Mouse (Mus musculus) naive thymus-derived CD4-positive, alpha-beta T cell, adult 2 months (primary cell): ENCODE measurements at regions not wholly inside any gene's neighbourhood (a gene's known extent, or its start where the extent isn't known, plus 50 kb on each side); places are given as distances from the start of the nearest gene placed in this dataset.

Experiments used
- DNase-seq: peaks from one replicate; pipeline ENCODE4 v3.0.0-alpha.2; 2011; ENCODE audit warnings: low read depth

DNA sequence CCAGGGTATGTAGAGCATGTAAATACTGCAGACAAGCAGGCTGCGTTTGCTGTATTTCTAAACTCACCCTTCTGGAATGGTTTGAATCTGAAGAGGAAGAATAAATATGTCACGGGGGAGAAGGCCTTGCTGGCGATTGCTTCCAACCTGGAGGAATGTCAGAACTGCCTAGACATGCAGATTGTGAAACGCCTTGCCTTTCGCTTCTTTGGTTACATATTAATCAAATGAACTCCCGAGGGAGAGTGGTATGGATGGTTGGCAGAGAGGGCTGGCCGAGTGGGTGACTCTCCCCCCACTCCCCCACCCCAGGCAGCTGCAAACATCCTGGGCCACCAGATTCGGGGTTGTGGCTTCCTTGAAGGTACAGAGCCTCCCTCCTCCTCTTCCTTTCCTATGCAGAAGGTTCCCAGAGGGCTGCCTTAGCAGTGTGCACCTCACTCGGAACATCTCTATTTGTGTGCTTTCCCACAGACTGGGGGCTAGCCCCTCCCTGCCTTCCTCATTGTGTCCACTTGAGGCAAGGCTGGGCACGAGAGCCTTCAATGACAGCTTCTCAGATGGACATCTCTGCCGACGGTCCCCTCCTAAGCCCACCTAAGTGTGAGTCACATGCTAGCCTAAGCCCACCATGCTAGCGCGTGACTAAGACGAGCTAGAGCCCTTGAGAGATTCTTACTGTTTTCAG lies 93.3 kb downstream of the Zfp281 start:
- no peak for DNase-seq

DNA sequence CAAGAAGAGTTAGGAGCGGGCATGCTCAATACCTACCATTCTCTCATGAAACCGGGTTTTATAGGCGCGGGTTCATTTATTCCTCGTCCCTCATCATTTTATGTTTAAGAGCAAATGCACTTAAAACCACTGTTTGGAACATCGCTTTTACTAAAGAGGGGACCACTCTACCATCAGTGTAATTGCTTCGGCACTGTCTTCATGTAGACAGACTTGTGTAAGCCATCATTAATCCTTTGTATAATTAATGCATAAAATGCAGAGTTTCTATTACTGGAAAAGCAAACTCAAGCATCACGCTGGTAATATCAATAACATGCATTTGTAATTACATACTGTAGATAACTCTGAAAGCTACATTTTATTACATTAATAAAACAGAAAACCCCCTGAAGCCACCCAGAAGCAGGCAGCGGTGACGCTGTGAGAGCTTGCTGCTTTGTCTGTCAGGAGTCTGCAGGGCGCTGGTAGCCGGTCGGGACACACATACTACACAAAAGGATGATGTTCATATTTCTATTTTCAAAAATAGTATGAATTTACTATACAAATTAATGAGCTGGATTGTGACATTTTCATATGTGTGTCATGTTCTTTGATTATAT lies 99.2 kb downstream of the Zfp281 start:
- no peak for DNase-seq

DNA sequence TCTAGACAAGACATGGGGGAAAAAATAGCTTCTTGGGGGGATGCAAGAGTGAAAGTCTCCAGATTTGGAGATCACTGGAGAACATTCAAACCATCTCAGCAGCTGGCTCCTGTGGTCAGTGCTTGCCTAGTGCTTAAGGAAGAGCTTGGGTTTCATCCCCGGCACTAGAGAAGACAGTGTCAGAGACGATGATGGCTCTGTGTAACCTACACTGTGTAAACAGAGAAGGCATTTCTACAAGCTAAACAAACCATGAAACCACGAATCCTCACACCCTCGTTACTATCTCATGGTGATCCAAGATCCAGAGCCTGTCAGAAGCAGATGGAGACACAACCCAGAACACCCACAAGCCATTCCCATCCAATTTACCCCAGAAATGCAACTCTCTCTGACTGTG lies 100.5 kb downstream of the Zfp281 start:
- DNase-seq, result no peak

DNA sequence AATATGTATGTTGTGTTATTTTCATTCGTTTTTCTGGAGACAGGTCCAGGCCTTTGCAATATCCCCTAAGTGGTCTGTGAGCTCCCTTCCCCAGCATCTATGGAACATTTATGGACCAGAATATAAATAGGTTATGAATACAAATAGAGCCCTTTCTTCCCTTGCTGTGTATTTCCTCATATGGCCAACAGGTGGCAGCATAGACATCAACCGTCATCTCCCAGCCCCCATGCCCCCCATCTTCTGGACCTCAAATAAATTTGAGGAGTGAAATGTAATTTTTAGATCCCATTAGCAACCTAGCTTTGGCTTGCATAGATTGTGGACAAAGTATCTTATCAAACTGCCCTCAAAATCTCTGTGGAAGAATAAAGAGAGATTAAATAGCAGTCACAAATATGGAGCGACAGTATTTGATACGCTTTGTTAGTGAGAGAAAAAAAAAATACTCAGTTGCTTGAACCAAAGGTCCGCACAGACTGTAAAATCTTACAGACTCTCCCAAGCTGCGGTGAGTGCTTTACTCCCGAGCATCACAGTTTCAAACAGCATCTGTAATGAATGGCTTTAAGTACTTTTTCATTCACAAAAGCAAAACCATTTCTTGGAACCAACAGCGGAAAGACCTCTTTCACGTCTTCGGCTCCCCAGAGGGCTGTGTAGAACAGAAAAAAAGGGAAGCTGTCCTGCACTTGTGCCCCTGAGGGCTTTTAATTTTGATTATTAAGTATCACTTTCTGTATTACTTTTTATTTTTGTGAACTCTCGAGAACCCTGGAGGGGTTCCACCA lies 101.6 kb downstream of the Zfp281 start:
- DNase-seq, result peak; percentile 68

DNA sequence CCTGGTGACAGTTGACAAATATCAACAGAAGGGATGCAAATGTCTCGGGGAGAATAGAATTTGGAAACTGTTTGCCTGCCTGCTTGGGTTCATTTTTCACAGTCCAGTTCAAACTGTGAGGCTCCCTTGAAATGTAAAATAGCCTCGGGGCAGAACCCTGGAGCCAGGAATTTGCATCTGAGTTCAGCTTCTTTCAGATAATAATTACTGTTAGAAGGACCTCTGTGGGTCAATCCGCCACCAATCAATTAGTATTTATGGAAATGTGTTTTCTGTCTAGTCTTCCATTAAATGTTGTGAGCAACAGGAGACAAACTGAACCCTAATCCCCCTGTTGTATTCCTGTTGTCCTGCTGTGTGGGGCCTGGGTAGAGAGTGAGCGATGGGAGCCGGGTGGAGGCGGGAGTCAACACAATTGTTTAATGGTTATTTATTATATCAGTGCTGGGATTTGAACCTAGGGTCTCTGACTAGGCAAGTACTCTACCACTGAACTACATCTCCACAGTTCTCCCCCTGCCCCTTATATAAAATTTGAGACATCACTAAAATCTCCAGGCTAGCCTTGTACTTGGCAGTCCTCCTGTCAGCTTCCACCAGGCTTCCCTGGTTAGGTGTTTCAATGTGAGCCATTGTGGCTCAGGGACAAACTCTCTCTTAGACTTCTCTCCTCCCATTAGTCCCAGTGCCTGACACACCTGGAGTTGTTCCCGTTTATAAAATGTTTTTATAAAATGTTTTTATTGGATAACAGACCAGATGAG lies 103.3 kb downstream of the Zfp281 start:
- no peak for DNase-seq

DNA sequence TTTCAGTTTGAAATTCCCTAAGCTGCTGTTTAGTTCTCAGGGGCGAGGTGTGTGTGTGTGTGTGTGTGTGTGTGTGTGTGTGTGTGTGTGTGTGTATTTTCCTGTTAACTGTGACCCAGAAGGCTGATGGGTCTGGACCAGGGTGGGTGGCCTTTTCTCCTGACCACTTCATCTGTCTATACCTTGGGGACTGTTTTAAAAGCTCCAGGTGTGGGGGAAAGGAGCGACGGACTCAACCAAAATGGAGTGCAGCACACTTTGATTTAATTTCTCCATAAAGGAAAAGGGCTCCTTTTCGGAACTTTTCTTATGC lies 103.9 kb downstream of the Zfp281 start:
- no peak for DNase-seq

DNA sequence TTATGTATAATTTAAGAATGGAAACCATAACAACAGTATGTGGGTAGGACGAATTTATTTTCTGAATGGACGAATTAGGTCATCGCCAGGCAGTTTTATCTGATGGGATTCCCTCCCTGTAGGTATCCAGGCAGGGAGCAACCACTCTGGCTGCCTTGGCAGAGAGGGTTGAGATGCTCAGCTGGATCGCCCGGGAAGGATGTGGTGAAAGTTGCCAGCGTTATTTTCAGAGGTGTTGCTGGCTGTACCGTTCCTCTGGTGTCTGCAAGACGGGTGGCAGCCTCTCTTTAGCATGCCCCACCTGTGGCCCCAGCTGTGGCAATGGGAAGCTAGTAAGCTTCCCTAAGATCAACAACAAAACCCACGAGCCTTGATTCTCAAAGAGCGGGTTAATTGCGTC lies 105.9 kb downstream of the Zfp281 start:
- no peak for DNase-seq

DNA sequence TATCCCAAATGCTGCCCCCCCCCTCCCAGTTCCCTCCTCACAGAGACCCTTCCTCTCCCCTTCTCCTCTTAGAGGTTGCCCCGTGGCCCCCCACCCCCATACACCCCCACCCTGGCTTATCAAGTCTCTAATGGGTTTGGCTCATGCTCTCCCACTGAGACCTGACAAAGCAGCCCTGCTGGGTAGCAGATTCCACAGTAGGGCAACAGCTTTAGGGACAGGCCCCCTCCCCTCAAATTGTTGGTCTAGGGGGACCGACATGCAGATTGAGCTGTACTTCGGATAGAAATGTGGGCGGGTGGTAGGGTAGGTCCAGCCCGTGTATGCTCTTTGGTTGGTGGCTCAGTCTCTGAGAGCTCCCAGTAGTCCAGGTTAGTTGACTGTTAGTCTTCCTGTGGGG lies 113.3 kb downstream of the Zfp281 start:
- DNase-seq, result no peak

DNA sequence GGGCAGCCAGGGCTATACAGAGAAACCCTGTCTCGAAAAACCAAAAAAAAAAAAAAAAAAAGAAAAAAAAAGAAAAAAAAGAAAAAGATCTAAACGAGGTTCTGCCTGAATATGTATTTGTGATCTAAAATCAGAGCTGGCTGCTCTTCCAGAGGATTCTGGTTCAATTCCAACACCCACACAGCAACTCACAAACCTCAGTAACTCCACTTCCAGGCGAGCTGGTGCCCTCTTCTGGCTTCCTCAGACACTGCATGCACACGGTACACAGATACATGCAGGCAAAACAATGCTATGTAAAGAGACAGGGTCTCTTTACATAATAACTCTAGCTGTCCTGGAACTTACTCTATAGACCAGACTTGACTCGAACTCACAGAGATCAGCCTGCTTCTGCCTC lies 114.8 kb downstream of the Zfp281 start:
- DNase-seq, result peak; percentile 74

DNA sequence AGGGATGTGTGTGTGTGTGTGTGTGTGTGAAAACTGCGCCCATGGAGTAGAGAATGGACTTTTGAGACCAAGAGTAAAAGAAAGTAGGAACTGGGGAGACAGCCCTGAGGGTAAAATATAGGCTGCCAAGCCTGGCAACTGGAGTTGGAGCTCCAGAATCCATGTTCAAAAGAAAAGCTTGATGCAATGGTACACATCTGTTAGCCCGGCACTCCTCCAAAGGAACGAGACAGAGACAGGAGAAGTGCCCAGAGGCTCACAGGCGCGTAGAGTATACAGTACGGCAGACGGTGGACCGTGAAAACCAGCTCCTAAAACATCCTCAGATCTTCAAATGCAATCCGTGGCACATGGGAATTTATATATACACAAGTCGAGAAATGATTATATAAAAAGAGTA lies 116.4 kb downstream of the Zfp281 start:
- no peak for DNase-seq

DNA sequence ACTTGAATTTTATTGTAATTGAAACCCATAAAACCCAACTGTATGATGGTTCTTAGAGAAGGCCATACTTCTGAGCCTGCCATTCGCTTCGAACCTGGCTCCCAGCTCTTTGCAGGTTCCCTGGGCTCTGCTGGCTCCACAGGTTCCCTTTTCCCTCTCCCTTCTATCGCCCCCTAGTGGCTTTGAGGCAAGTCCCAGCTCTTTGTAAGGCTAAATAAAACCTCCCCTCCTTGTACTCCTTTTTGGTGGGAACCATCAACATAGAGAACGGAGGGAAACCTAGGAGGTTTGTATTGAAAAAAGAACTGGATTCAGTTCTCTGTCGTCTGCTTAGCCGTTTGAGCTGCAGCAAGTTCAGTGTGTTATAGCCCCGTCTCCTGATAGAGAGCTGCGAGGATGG lies 124.5 kb downstream of the Zfp281 start:
- peak; percentile 67 for DNase-seq

DNA sequence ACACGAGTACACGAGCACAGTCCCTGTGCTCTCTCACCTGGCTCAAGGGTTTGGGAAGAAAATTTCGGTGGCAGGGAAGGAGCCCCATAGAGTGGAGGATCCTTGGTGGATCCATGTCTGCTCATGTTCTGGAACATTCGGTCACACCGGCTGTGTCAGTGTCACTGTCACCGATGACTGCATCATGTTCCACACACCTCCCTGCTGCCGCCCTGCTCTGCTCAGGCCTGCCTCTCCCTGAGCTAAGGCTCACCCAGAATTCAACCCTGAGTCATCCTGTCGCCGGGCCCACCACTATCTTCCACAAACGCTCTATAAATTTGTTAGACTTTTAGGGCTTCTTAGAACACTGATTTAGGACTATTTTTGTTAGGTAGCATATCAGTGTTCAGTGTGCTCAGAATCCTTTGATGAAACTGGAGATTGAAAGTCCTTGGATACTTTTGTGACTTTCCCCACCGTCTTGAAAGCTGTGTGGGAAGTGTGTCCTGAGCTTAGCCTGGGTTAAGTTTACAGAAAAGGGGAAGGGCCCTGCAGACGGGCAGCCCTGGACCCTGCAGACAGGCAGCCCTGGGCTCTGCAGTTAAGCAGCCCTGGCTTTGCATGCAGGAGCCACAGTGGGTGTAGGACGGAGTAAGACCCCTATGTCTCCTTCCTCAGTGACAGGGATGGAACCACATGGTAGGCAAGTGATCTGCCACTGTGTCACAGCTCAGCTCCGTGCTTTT lies 126.9 kb downstream of the Zfp281 start:
- no peak for DNase-seq

DNA sequence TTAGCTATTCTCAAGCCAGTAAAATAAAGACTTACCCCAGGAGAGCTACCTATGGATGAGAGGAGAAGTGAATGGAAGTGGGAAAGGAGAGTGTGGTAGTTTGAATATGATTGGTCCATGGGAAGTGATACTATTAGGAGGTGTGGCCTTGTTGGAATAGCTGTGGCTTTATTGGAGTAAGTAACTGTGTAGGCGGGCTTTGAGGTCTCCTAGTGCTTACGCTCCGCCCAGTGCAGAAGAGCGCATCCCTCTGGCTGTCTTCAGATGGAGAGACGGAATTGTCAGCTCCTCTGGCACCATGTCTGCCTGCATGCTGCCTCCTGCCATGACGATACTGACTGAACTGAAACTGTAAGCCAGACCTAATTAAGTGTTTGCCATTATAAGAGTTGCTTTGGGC lies 129.6 kb downstream of the Zfp281 start:
- no peak for DNase-seq

DNA sequence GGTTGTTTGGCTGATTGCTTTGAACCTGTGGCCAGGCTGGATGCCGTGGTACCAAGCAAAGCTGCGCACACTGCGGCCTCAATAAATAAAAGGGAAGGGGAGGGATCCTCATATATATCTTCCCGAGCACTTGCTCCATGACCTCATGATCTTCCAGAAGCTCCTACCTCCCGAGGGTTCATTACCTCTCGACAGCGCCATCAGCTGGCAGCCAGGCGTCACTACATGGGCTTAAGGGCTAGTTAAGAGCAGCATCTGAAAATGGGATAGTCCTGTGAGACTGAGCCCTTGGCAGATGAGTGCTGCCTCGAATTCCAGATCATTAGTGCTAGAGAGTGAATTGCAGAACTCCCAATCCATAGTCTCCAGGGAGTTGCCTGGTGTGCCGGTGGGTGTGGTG lies 134.0 kb downstream of the Zfp281 start:
- no peak for DNase-seq

DNA sequence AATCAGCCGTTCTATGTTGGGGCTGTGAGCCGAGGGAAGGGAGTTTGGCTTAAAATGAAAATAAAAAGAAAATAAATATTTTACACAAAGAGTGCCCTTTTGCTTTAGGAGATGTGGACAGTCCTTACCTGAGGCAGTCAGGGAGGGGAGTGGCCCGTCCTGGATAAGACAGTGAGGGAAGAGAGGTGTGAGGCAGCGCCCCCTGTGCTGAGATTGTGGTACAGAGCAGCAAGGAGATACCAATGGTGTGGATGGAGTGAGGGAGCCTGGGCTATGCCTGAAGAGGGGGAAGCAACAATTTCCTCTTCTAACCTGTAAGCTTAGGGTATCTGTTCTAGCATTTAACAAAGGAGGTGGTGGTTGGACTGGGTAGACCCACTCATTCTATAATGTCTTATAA lies 134.5 kb downstream of the Zfp281 start:
- no peak for DNase-seq

DNA sequence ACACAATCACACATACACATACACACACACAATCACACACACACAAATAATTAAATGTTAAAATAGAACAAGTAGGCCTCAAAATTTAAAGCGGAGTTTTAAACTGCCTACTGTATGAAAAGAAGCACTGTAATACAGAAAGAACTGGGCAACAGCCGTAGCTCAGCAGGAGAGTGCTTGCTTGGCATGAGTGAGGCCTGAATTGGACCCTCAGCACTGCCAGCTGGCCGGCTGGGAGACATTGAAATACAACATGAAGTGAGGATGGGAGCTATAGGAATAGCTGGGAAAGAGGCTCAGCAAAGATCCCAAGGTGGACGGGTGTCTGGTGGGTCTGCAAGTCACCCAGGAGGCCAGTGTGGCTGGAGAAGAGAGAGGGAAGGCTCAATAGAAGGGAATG lies 136.8 kb downstream of the Zfp281 start:
- DNase-seq, result no peak

DNA sequence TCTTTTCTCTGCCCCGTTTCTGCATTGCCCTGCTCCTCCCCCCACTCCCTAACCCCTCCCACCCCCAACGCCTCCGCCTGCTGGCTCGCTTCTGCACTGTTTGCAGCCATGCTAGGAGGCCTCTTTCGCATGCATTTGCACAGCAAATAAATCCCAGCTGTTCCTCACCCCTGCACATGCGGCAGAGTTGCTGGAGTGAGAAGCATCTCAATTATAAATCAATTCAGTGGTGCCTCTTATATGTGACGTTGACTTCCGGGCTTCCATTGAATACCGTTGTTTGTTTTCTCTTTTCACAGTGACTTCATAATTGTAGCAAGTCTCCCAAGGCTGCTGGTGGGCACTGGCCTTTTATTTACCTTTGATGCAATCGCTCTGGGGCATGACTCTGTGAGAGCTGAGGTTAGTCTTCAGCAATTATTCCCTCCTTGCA lies 144.3 kb downstream of the Zfp281 start:
- peak; percentile 36 for DNase-seq

DNA sequence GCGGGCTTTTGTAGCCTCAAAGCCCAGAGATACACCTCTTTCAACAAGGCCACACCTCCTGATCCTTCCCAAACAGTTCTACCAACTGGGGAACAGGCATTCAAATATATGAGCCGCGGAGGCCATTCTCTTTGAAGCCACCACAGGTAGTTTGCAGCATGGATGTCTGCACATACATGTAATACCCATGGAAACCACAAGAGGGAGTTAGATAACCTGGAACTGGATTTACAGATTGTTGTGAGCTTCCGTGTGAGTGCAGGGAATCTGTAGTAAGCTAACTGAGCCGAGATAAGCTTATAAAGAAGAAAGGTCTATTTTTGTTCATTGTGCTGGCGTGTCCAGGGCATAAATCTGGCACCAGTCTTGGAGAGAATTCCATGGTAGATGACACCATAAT lies 149.0 kb downstream of the Zfp281 start:
- DNase-seq, result peak; percentile 20

DNA sequence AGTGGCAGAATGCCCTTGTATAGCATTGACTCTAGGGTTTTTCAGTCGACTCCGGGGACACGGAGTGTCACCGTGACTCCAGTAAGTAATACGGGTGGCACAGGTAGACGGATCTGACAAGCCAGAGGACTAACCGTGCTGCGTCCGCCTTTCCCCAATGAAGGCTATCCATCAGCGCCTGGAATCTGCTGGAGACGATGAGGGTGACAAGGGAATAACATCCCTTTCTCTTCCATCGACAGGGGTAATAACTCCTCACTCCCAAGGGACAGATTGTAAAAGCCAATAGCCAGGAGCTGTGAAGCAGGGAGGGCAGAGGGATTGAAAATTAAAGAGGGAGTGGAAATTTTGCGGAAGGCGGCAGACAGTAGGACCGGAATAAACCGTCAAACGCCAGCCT lies 151.5 kb downstream of the Zfp281 start:
- DNase-seq, result no peak

DNA sequence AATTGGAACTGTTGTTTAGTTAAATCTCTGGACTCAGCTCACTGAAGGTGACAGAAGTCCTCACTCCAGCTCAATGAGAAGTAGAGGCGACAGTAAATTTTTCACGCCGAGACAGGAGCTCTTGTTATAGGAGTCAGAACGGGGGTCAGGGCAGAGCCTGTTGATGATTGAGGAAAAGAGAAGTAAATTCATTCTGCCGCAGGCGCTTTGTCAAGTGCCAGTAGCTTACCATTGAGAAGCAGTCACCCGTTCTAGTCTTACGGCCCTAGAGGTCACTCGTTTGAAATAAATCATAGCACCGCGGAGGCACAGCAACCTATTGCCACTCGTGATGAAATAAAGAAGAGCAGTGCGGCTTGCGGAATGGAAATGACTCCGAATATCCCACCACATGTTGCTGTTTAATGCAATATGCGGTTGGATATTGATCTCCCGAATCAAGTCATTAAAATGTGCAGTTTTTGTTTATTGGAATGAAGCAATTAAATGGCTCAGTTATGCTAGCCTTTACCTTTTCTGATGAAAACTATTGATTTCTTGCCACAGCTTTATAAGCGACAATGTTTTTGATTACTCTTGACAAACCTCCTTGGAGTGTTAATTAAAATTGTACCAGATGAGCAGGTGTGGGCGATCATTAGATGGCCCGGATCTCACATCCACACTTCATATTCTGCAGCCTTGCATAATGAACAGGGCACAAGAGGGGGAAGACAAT lies 152.7 kb downstream of the Zfp281 start:
- no peak for DNase-seq

DNA sequence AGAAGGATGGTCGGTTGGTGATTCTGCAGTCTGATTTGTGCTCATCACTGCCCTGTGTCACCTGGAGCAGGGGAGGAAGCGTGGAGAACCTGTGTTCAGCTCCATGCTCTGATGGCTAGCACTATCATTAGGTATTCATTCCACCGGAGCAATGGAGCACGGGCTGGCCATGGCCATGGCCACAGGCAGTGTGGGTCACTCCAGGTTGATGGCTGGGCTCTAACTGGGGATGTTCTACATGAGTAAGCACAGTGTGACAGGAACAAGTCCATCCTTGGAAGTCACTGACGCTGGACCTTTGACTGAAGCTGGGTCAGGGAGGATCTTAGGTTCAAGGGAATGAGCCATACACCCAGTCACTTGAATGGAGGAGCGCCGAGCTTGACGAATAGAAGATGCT lies 154.7 kb downstream of the Zfp281 start:
- DNase-seq, result no peak
